10 mouse cellular contexts compared by ENCODE assay signal in genomic region chr9:88542816-88543215, GRCm38 (mm10). TPM values are rescaled to one million over a fixed set of nuclear protein-coding genes. Genes with fewer than 3 reads are reported as not detected.
DNase-seq lines count a peak whose midpoint lies in the region; ATAC-seq lines count a peak whose summit lies in the region.
"Had no signal": no experiment of that assay in that cellular context is flagged by ENCODE, and none has a peak within 500 bp of the region (broad histone marks: within the 10 kb centered on the region; RNA-seq: fewer than 3 reads in every experiment).

No protein-coding gene starts in this region.

- peak; percentile 53; the same call in 1 of the 2 replicates for ATAC-seq in hindbrain, embryonic 15.5 days (ENCODE audit: low FRiP score, low read depth)
- no peak for ATAC-seq in hindbrain, embryonic 11.5 days (ENCODE audit: low FRiP score)

- H3K4me3 ChIP-seq in hindbrain, embryonic 15.5 days, result no peak overlapping the region
- H3K4me3 ChIP-seq in hindbrain, embryonic 11.5 days (ENCODE audit: low read depth, low read length), result no peak overlapping the region
- H3K4me3 ChIP-seq: neural tube, embryonic 13.5 days had no signal

- no peaks in the 10 kb centered on the region for H3K9me3 ChIP-seq in hindbrain, embryonic 15.5 days
- H3K9me3 ChIP-seq in hindbrain, embryonic 11.5 days (ENCODE audit: control insufficient read depth, low read length), result no peaks in the 10 kb centered on the region
- H3K9me3 ChIP-seq: neural tube, embryonic 13.5 days had no signal

- no peak overlapping the region for H3K9ac ChIP-seq in hindbrain, embryonic 15.5 days
- H3K9ac ChIP-seq in hindbrain, embryonic 11.5 days (ENCODE audit: low read depth, low read length), result no peak overlapping the region
- H3K9ac ChIP-seq: neural tube, embryonic 13.5 days had no signal

- WGBS in hindbrain, embryonic 15.5 days, result 28% methylated on average over 2 of the region's 2 CpGs
- WGBS in hindbrain, embryonic 11.5 days, result 44% methylated on average over 2 of the region's 2 CpGs

- no peaks in the 10 kb centered on the region for H3K27me3 ChIP-seq in hindbrain, embryonic 15.5 days
- H3K27me3 ChIP-seq in hindbrain, embryonic 11.5 days (ENCODE audit: control insufficient read depth, insufficient read depth, low read length), result no peaks in the 10 kb centered on the region
- H3K27me3 ChIP-seq: neural tube, embryonic 13.5 days had no signal

- H3K4me2 ChIP-seq in hindbrain, embryonic 15.5 days, result no peak overlapping the region
- H3K4me2 ChIP-seq in hindbrain, embryonic 11.5 days (replicated peaks; ENCODE audit: low read depth, low read length), result no peak overlapping the region
- H3K4me2 ChIP-seq: neural tube, embryonic 13.5 days had no signal

- no peak overlapping the region for H3K27ac ChIP-seq in hindbrain, embryonic 15.5 days (replicated peaks)
- no peak overlapping the region for H3K27ac ChIP-seq in hindbrain, embryonic 11.5 days (ENCODE audit: low read depth, low read length)
- H3K27ac ChIP-seq: neural tube, embryonic 13.5 days had no signal

- H3K4me1 ChIP-seq in hindbrain, embryonic 15.5 days (replicated peaks), result peaks cover 6% of the 10 kb centered on the region
- H3K4me1 ChIP-seq in hindbrain, embryonic 11.5 days (replicated peaks; ENCODE audit: control insufficient read depth, insufficient read depth, low read length), result no peaks in the 10 kb centered on the region

- no peaks in the 10 kb centered on the region for H3K36me3 ChIP-seq in hindbrain, embryonic 15.5 days
- no peaks in the 10 kb centered on the region for H3K36me3 ChIP-seq in hindbrain, embryonic 11.5 days (ENCODE audit: control insufficient read depth, insufficient read depth, low read length)
- H3K36me3 ChIP-seq: neural tube, embryonic 13.5 days had no signal

- DNase-seq in hindbrain, embryonic 11.5 days (ENCODE audit: low spot score), result no peak
- peak; percentile 55 for DNase-seq in A20 (ENCODE audit: low read depth, low spot score)
- DNase-seq in Muller cell, postnatal 12 days (ENCODE audit: inconsistent ontology term), result peak; percentile 49
- DNase-seq in kidney, postnatal 14 days, result peak; percentile 44
- no peak for DNase-seq in B cell, adult 2 months
- DNase-seq in gastrocnemius, postnatal 4 days (ENCODE audit: low spot score in 2 of 2), result no peak
- no peak for DNase-seq in thymus, postnatal 0 days (ENCODE audit: low spot score)

RNA-seq across cellular contexts. Expression of gene Zfp949, which starts 5.0 kb away (rescaled TPM):
- polyA plus RNA-seq in hindbrain, embryonic 15.5 days (2015; fragmentation: Nextera tagmentation; extraction: Ambion mirVana), result 17.2 and 19.8 TPM in 2 replicates
- 9.1 and 10.1 TPM in 2 replicates for polyA plus RNA-seq in hindbrain, embryonic 11.5 days (2014; fragmentation: Nextera tagmentation; extraction: Ambion mirVana)
- total RNA-seq in gastrocnemius, postnatal 4 days (2021), result 1 to 10 TPM; 6.1 to 6.3 TPM
- polyA plus RNA-seq in thymus, postnatal 0 days (2015; fragmentation: Nextera tagmentation; extraction: Ambion mirVana), result 8.4 and 10.4 TPM in 2 replicates

RNA-seq across cellular contexts. Expression of gene Trim43a, which starts 37.9 kb away (rescaled TPM):
- polyA plus RNA-seq in hindbrain, embryonic 15.5 days (2015; fragmentation: Nextera tagmentation; extraction: Ambion mirVana), result 0.14 and 0.21 TPM in 2 replicates
- polyA plus RNA-seq in hindbrain, embryonic 11.5 days (2014; fragmentation: Nextera tagmentation; extraction: Ambion mirVana), result 0.10 TPM in 1 of 2 replicates, not detected in the other
- total RNA-seq in gastrocnemius, postnatal 4 days (2021), result not detected
- 0.06 and 0.07 TPM in 2 replicates for polyA plus RNA-seq in thymus, postnatal 0 days (2015; fragmentation: Nextera tagmentation; extraction: Ambion mirVana)
- polyA plus RNA-seq: large intestine, adult 2 months had no signal

Comparison
In these comparisons a context has a peak if more than half of its experiments do, and no peak if none do; other contexts are left out.
1. DNase-seq: peak in A20 (single experiment), Muller cell, postnatal 12 days (single experiment) and kidney, postnatal 14 days (single experiment); none in hindbrain, embryonic 11.5 days (single experiment), B cell, adult 2 months (0 of 2), gastrocnemius, postnatal 4 days (0 of 2) and thymus, postnatal 0 days (single experiment).